Mouse (Mus musculus): ENCODE data around the gene Ptprg. TPM values are rescaled to one million over a fixed set of nuclear protein-coding genes. Genes with fewer than 3 reads are reported as not detected.

Gene Ptprg
- total RNA-seq, 2 experiments from 2014 or later: 71.4 to 72.3 TPM

DNA sequence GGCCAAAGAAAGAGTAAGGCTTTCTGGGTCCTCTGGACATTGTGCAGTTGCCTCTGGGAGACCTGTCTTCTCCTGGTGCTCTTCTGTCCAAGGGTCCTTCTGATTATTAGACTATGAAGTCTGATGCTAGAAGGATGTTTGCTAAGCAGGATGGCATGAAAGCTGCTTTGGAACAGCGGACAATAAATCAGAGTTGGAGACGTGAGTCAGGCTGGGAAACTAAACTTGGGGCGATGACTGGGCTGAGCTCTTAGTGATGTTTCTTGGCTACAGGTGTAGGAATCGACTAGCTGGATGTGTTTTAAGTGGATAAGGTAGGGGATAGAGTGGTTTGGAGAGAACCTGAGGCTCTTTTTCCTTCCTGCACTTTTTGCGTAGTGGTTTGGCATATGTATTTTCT lies 59.1 kb downstream of the Ptprg start:
- intact Hi-C loops (cut with DNase I): no loop called here
- no peak for DNase-seq

DNA sequence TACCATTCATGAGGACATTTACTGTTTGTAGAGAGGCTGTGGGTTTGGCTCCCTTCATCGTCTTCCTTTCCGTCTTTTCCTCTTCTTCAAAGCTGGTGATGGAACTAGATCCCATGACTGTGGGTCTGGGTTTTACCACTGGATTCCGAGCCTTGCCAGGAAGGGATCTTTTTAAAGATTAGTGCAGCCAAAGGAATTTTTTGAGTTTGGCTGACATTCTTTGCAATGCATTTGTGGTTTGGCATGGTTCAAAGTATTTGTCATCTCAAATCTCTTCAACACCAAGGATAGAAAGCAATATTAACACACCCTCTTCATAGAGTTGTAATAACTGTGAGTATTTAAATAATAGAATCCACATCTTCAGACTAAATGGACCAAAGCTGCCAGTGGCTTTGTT lies 59.8 kb downstream of the Ptprg start:
- DNase-seq: no peak
- intact Hi-C loops (cut with DNase I): no loop called here

DNA sequence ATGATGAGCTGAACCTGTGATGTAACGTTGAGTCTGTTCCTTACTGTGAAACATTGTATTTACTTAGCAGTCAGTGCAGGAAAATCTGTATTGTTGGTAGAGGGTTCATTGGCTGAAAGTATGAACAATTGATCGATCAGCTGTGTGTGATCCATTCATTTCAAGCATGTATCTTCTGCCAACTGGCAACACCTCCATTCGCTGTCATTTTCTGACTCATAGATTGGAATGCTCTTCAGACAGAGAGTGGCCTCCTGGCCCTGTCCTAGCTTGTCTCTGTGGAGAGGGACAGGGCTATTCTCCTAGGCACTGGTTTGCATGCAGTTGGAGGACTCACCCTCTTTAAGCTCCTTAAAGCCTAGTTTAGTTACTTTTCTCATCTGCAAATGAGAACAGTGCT lies 62.4 kb downstream of the Ptprg start:
- no peak for DNase-seq
- intact Hi-C loops (cut with DNase I): no loop called here

DNA sequence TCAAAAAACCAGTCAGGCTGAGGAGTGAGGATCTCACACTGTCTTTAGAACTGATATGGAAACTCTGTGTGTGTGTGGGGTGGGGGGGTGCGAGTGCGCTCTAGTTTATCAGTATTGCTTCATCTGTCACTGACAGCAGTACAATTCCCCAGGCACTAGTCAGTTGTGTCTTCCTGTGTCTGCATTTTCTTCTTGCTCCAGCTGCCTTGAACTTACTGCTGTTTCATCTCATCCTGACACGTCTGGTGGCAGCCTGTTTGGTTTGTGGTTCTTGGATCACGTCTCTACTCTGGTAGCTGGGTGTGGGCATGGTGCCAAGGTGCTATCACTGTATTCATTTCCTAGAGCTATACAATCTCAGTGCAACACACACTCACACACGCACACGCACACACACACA lies 64.0 kb downstream of the Ptprg start:
- peak; percentile 40 to 49 for DNase-seq
- intact Hi-C loops (cut with DNase I): no loop called here

DNA sequence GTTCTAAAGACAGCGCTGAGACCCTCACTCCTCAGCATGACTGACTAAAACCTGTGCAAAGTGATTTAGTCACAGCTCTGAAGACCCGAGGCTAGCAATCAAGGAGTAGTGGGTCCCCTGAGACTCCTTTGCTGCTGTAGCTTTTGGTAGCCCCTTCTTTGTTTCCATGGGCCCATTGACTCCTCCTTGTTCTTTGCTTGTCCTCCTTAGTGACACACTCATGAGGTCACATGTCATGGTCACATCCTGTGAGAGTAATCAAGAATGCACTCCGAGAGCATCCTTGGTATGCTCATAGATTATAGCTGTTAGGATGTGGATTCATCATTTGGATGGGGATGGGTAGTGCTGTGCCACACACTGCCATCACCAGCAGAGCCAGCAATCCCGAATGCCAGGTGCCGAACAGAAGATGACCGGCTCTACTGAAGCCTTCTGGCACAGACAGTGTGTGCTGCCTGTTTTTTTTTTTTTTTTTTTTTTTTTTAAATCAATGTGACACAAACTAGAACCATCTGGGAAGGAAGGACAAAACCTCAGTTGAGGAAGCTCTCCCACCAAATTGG lies 64.9 kb downstream of the Ptprg start:
- intact Hi-C loops (cut with DNase I): no loop called here
- DNase-seq: peak in 1 of 2 experiments; percentile 7

DNA sequence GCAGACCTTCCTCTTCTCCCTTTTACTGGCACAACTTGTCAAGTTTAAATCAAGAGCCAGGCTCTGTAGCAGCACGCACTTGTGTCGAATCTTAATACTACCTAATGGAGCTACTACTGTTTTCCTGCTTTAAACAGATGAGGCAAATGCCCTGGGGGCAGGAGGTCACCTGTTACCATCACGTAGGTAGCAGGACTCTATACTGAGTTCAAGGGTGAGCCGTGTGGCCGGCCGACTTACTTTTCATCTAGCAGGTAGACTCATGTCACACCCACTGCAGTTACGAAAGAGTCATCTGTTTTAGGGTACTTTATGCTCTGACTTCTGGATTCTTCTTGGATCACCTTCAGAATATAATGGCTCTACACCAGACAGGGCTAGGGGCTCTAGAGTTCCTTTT lies 66.3 kb downstream of the Ptprg start:
- intact Hi-C loops (cut with DNase I): no loop called here

DNA sequence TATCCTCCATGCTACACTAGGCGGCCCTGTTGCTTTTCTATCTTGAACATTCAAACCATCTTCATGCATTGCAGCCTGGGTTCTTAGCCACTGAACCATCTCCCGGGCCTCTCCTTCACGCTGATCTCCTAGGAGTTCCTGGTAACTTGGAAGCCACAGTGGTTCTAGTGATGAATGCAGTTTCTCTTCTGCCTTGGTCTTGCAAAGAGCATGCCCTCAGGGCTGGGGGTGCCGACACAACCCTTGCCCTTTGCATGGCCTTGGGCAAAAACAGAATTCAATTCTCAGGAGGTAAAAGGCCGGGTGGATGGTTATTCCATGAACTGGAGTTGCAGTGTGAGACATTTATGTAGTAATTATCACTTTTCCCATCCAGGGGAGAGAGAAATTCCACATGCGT lies 67.0 kb downstream of the Ptprg start:
- intact Hi-C loops (cut with DNase I): no loop called here
- no peak for DNase-seq

More for the DNA sequence above, 66.3 kb downstream of the Ptprg start:
- DNase-seq: no peak

DNA sequence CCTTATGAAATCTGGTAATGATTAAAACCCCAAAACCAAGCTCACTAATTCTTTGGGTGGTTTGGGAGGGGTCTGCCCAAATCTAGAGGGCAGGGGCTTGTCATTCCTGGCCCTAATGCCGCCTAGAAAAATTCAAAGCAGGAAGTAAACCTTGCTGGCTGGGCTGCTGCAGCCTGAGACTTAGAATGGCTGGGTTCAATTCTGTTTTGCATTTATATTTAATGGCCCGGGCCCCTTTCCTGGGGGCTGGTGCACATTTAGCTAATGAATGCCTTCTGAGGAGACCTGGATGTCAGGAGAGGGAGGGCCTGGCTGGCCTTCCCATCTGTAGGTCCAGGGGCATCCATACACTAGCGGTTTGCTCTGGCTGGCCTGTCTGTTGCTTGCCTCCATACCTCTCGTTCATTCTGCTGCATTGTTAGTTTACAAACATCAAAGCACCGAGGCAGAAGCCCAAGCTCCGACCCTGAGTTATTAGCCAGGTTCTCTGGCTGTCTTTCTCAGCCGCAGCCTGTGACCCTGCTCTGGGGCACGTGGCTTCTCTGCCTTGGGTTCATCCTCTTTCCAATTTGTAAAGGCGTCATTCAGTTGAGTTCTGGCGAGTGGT lies 67.7 kb downstream of the Ptprg start:
- intact Hi-C loops (cut with DNase I): no loop called here
- no peak for DNase-seq

DNA sequence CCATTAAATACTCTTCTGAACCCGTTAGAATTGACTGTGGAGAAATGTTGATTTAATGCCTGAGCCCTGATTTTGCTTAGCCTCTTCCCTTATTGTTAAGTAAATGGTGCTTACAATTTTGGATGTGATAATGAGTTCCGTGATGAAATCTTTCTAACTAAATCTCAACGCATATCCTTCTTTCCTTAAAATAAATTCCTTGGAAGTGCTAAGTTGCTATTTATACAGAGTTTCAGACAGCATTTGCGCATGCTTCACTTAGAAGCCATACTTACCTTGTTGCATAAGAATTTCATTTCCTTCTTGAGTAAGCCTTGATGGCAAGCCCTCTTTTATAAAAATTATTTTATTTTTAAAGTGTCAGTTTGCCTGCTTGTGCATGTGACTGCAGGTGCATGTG lies 70.2 kb downstream of the Ptprg start:
- no peak for DNase-seq
- intact Hi-C loops (cut with DNase I): no loop called here

DNA sequence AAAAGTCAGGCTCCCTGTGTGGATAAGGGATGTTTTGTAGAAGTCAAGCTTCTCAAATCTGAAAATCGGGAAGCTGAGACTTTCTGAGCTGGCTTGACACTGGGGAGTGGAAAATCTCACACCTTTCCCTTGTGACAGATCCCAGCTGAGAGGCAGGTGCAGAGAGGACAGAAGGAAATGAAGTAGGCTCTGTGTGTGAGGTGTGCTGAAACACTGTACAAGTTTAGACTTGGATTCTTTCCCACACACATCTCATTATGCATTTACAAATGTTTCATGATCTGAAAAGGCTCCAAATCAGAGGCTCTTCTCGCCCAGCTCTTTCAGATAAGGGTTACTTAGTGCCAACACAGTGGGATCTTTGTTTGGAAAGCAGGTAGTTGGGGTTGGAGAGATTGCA lies 77.4 kb downstream of the Ptprg start:
- intact Hi-C loops (cut with DNase I): no loop called here
- no peak for DNase-seq

DNA sequence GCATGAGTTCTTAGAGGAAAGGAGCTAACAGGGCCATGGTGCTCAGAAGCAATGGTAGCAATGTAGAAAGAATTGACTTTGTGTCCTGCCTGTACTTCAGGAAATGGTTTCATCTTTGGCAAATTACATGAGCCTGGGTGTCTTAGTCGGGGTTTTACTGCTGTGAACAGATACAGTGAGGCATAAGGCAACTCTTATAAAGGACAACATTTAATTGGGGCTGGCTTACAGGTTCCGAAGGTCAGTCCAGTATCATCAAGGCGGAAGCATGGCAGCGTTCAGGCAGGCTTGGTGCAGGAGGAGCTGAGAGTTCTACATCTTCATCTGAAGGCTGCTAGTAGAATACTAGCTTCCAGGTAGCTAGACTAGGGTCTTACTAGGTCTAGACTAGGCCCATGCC lies 78.2 kb downstream of the Ptprg start:
- no peak for DNase-seq

DNA sequence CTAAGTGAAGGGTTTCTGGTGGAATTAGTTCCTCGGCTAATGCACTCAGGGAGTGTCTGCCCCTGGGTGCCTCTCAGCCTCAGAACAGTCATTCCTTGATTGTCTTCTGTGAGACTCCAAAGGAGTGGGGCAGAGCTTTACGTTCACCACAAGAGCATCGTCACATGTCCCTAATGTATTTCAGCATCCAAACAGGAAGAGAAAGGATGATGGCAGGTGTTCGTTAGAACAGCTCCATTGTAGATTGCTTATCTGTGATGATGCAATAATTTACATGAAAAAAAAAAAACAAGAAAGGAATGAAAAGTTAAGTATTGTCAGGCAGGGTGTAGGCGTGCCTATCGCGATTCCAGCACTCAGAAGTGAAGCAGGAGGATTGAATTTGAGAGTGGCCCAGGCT lies 84.3 kb downstream of the Ptprg start:
- intact Hi-C loops (cut with DNase I): no loop called here
- no peak for DNase-seq

More for the DNA sequence above, 78.2 kb downstream of the Ptprg start:
- intact Hi-C loops (cut with DNase I): no loop called here

DNA sequence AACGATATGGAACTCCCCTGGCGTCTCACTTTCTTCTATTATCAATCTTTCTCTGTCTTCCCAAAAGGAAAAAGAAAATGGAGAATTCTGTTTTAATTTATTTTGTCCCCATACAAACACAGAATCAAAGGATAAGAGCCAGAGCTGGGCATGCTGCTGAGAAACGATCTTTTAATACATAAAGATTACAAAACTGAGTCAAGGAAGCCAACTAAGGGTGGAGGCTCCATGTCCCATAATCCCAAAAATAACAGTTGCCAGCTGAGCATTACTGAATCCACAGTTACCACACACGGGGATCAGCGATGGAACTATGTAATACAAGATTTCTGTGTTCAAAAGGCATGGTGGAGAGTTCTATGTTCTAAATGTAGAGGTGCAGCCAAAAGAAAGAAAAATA lies 86.0 kb downstream of the Ptprg start:
- intact Hi-C loops (cut with DNase I): no loop called here
- DNase-seq: no peak

DNA sequence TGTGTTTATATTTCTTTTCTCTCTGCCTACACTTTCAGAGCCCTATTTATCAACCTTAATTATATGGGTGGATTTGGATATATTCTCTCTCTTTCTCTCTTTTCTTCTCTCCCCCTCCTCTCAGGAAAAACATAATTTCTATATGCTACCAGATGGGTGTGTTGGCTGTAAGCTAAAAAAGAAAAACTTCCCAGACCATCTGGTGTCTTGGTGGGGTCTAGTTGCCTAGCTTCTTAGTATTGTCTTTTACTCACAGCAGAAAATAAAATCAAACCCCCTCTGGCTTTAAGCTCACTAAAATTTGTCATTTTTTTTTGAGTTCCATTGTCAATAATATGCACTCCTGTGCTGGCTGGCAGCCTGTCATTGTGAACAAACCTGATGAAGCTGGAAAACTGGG lies 87.0 kb downstream of the Ptprg start:
- intact Hi-C loops (cut with DNase I): loop anchor here (5.0 kb wide), 1 partner anchor 83 kb away; no protein-coding TSS in a partner anchor
- DNase-seq: no peak

DNA sequence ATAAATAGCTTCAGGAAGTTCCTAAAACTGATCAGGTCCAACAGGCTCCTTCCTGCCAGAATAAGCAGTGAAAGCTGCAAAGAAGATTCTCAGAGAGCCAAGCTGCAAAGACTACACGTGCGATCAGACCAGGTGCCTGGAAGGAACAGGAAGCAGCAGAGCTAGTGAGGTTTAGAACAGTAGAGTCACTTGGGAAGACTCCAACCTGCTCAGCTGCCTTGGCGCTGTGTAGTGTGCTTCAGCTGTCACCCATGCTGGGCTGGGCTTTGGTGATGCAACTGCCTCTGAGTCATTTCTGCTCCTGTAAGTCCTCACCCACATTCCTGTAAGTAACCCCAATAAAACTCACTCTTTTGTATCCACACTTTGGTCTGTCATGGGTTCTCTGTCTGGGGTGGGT lies 87.7 kb downstream of the Ptprg start:
- intact Hi-C loops (cut with DNase I): loop anchor here (5.0 kb wide), 1 partner anchor 84 kb away; no protein-coding TSS in a partner anchor
- DNase-seq: no peak

DNA sequence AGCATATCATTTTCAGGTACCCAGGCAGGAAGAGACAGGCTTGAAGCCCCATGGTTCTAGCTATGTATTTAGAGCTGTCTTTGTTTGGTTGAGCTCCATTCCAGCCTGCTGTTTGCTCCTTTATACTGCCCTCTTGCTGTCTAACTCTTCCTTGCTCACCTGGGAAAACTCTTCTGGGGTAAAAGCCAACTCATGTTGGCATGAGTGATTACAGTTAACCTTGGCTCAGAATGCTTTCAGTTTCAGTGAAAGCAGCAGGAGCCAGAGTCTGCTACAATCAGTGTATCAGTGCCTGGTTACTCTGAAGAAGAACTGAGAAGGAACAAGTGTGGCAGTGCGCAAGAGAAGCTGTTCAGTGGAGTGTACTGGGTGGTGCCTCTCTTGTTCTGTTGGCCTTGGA lies 89.6 kb downstream of the Ptprg start:
- intact Hi-C loops (cut with DNase I): loop anchor here (5.0 kb wide), 1 partner anchor 86 kb away; no protein-coding TSS in a partner anchor
- DNase-seq: peak in 1 of 2 experiments; percentile 33

DNA sequence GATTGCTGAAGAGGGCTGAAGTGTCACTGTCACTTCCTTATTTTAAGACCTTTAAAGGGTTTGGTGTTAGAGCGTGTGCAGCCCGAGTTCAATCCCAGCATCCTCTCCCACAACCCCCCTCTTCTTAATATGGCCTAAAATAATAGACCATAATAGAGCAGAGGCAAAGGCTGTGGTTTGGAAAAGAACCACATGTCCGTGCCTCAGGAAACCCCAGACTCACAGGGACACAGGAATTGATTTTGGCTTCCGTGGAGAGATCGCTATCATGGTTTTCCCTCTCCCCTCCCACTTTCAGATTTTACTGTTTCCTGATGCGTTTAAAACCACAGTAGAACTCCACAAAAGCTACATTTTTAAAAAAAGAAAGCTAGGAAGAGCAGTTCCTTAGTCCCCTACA lies 104.0 kb downstream of the Ptprg start:
- intact Hi-C loops (cut with DNase I): no loop called here
- no peak for DNase-seq

DNA sequence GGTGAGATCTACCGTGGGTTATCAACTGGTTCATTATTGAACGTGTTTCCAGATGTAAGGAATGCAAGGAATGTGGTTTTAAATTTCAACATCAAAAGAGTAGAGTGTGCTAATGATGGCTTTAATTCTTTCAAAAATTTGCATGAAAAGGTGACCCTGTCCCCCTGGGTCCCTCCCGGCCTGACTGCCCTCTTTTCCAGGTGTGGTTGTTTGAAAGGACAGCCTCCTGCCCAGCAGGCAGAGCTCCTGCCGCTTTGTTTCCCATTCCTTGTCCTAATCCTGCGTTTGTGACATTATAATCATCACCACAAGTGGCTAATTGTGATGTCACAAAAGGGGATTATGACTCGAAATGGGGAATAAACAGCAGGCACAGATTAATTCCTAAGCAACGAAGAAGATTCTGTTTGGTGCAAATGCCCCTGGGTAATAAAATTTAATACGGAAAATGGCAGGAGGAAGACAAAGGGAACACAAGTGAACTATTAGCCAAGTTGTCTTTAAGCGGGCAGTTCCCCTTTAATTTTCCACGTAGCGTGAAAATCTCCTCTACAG lies 110.4 kb downstream of the Ptprg start:
- DNase-seq: no peak
- intact Hi-C loops (cut with DNase I): no loop called here

DNA sequence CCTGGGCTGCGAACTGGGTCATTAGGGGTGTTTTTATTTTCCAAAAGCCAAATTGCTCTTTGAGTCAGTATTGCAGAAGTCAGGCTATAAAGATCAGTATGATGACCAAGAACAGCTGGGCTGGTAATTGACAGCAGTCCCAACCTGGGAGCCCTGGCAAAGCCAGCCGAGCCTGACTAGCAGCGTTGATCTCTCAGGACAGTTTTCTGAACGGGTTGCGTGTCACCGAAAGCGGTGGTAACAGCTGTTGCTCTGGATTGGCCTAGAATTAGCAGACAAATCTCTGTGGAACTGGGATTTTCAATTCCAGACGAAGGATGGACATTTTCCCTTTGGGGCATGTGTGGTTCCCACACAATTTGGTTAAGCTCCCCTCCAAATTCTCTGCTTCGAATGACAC lies 111.0 kb downstream of the Ptprg start:
- peak in 1 of 2 experiments; percentile 13 for DNase-seq
- intact Hi-C loops (cut with DNase I): no loop called here

DNA sequence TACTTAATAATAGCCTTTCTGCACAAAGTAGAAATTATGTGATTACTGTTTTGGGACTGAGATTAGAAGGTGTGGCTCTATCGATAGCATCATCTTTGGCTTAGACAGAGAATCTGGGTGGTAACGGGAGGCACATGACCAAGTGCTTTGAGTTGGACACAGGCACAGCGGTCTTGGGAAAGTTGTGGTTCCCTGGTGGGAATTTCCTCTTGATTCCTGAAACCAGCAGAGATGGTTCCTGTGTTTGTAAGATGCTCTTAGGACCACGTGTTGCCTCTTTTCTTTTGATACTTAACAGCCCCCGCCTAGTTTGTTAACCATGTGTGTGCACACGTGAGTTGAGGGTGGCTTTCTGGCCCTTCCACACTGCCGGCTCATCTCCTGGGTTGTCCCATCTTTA lies 111.7 kb downstream of the Ptprg start:
- intact Hi-C loops (cut with DNase I): no loop called here
- no peak for DNase-seq

DNA sequence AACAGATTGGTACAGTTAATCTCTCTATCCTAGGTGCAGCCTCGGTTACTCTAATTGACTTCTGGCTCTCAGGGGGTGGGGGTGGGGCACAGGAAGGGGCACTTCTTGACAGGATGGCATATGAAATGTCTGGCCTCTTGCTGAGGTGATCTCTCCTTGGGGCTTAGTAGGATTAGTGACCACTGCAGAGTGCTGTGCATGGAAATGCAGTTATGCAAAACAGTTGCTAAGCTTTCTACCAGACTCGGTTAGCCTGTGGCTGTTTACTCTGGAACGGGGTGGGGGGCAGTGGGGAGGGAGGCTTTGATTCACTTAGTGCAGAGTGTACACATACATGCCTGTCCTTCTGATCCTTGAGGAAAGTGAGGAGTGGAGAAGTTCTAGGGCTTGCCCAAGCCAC lies 114.4 kb downstream of the Ptprg start:
- no peak for DNase-seq
- intact Hi-C loops (cut with DNase I): no loop called here

DNA sequence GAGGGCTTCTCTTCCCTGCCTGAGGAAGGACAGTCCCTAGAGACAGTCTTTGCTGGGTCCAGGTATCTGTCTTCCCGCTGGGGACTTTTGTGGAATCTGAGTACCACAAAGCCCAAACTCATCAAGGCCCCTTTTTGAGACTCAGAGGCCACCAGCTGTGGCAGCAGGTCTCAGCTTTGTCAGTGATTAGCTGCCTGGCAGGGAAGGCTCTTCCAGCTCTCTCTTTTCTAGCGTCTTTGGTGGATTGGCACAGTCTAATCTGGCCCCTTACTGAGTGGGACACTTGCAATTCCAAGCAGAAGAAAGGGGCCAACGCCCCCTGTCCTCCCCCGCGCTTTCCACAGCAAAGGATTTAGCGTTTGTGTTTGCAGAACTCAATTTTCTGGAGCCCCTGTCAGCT lies 117.5 kb downstream of the Ptprg start:
- intact Hi-C loops (cut with DNase I): no loop called here
- no peak for DNase-seq
